Mouse (Mus musculus) cerebellum, adult 2 months (tissue): Measurements from ENCODE around the gene Arid5b.

Experiments
- CTCF ChIP-seq: fragments of 200-500 bp; IDR thresholded peaks from 2 replicates; pipeline ENCODE4 v1.5.1; 2011; ENCODE audit warnings: low read depth, mild to moderate bottlenecking, control low read depth, low read length, moderate library complexity, borderline replicate concordance; ENCODE audit not compliant: insufficient read depth
- POLR2A ChIP-seq: fragments of 200-500 bp; IDR thresholded peaks from 2 replicates; pipeline ENCODE4 v1.6.1; 2011; ENCODE audit warnings: low read length, control low read depth, borderline replicate concordance; ENCODE audit not compliant: insufficient read depth

- TF ChIP-seq POLR2A (no peak), CTCF (no peak)
Observed at GRCm38 (mm10) chr10:68164723-68165706, 113.5 kb downstream of the Arid5b start.
